Mouse (Mus musculus): ENCODE measurements around the gene Dbn1. TPM values are rescaled to one million over a fixed set of nuclear protein-coding genes. Genes with fewer than 3 reads are reported as not detected.

Gene Dbn1
- total and polyA plus RNA-seq, 3 experiments, result 0.09 to 3.1 (median 0.59) TPM

GRCm38 (mm10) chr13:55527834-55528772 lies 40.2 kb upstream of the Dbn1 start (continued):
- TF ChIP-seq MAZ (IDR thresholded peaks at IDR 0.05; ENCODE audit: low read depth, low read length) (peak; percentile 90), NELFE (IDR thresholded peaks at IDR 0.05; ENCODE audit: low read depth, low read length) (peak; percentile 56; the same call in 1 of the 2 replicates), UBTF (IDR thresholded peaks at IDR 0.05; ENCODE audit: low read depth, low read length) (no peak), ZC3H11A (IDR thresholded peaks at IDR 0.05; ENCODE audit: low read depth, low read length) (no peak), JUND (conservative IDR thresholded peaks at IDR 0.05; ENCODE audit: low read depth, low read length) (no peak), ZKSCAN1 (IDR thresholded peaks at IDR 0.05; ENCODE audit: borderline replicate concordance, low read depth, low read length) (no peak), NRF1 (IDR thresholded peaks at IDR 0.05; ENCODE audit: low read depth, low read length) (peak; percentile 37), MXI1 (IDR thresholded peaks at IDR 0.05; ENCODE audit: low read depth, low read length) (peak; percentile 21), CHD1 (IDR thresholded peaks at IDR 0.05; ENCODE audit: low read depth, low read length) (no peak; the same call in 1 of the 2 replicates), HCFC1 (IDR thresholded peaks at IDR 0.05; ENCODE audit: low read depth, low read length) (peak; percentile 57), ETS1 (conservative IDR thresholded peaks at IDR 0.05; ENCODE audit: low read depth, low read length) (peak; percentile 72), JUN (IDR thresholded peaks at IDR 0.05; ENCODE audit: insufficient read depth, low read depth, low read length) (no peak), MAX (IDR thresholded peaks at IDR 0.05; ENCODE audit: low read length) (peak; percentile 40)

- dilution Hi-C loops (cut with MboI; ENCODE audit: extremely low pct_ligation_motif_present, extremely low pct_unique_long_range_greater_than_20kb, low sequenced_read_pairs) (no loop called here), in situ Hi-C loops (cut with MboI; ENCODE audit: low pct_ligation_motif_present, low pct_unique_long_range_greater_than_20kb, low sequenced_read_pairs) (no loop called here)
- peak overlapping the region; percentile 60 to 84 (median 80) for H3K4me3 ChIP-seq (replicated peaks in 1 of 3; ENCODE audit: low read depth in 2 of 3, low read length in 2 of 3, poor library complexity in 1 of 3)
- H3K79me2 ChIP-seq (replicated peaks; ENCODE audit: control insufficient read depth, extremely low read depth, insufficient read depth, poor library complexity, severe bottlenecking), result peaks cover 2% of the 10 kb centered on the region; the same call in 1 of the 2 replicates
- DNase-seq (ENCODE audit: extremely low read depth), result no peak
- H3K36me3 ChIP-seq (replicated peaks in 1 of 2; ENCODE audit: control insufficient read depth in 1 of 2, insufficient read depth in 1 of 2, low read length in 1 of 2), result peaks cover 65 to 66% of the 10 kb centered on the region in 2 experiments
- H3K27me3 ChIP-seq (replicated peaks), result no peaks in the 10 kb centered on the region
- TF ChIP-seq JUN (IDR thresholded peaks at IDR 0.05; ENCODE audit: insufficient read depth, low read depth, low read length) (no peak), SMC3 (IDR thresholded peaks at IDR 0.05; ENCODE audit: low read depth, low read length) (no peak), MAX (IDR thresholded peaks at IDR 0.05; ENCODE audit: low read length) (no peak), ZNF384 (IDR thresholded peaks at IDR 0.05; ENCODE audit: low read depth, low read length) (no peak), MXI1 (IDR thresholded peaks at IDR 0.05; ENCODE audit: low read depth, low read length) (no peak), USF2 (conservative IDR thresholded peaks at IDR 0.05; ENCODE audit: low read depth, low read length) (no peak), TBP (conservative IDR thresholded peaks at IDR 0.05; ENCODE audit: low read depth, low read length) (no peak)
- H3K27ac ChIP-seq (ENCODE audit: insufficient read depth, low read depth), result peak overlapping the region; percentile 99
- H3K4me1 ChIP-seq (ENCODE audit: control insufficient read depth in 1 of 2, insufficient read depth in 2 of 2), result peaks cover 33 to 57% of the 10 kb centered on the region in 2 experiments
- peak overlapping the region; percentile 94 for H3K9ac ChIP-seq (ENCODE audit: insufficient read depth, low read depth)
- H3K9me3 ChIP-seq (replicated peaks; ENCODE audit: low read length), result no peaks in the 10 kb centered on the region
- H3K4me2 ChIP-seq (ENCODE audit: insufficient read depth, low read depth, poor library complexity, severe bottlenecking), result peak overlapping the region; percentile 67
These were observed 39.3 kb upstream of the Dbn1 start for GRCm38 (mm10) chr13:55527212-55527611.
